Mouse (Mus musculus) duodenum, adult 2 months (tissue): ENCODE results near the gene Efs. TPM values are rescaled to one million over a fixed set of nuclear protein-coding genes. Genes with fewer than 3 reads are reported as not detected.

Experiments used
- polyA plus RNA-seq: library from polyadenylated mRNA; depleted of rRNA; stranded (reverse); fragments of >200 nt; gene quantifications from 2 replicates; pipeline ENCODE4 v1.2.3, GENCODE M21; 2012; ENCODE audit warnings: low replicate concordance; rRNA removed

Efs gene
- polyA plus RNA-seq = 4.4 and 8.0 TPM in 2 replicates

GRCm38 (mm10) chr14:54925349-54926342, at the start of gene Efs:
Efs (minus strand) TSS chr14:54926126.

GRCm38 (mm10) chr14:54966320-54966977, 40.5 kb upstream of the Efs start, which contains the start of gene Myh6:
Myh6 (minus strand) TSS chr14:54966927.

GRCm38 (mm10) chr14:54935904-54936830, 10.2 kb upstream of the Efs start, which contains the start of gene Cmtm5:
Cmtm5 (plus strand) TSS chr14:54936261.

GRCm38 (mm10) chr14:54932645-54933150, 6.8 kb upstream of the Efs start, which contains the start of gene Il25:
Il25 (plus strand) TSS chr14:54932695.

GRCm38 (mm10) chr14:54912886-54913285, 13.0 kb downstream of the Efs start, which contains the start of gene Slc22a17:
Slc22a17 (minus strand) TSS chr14:54913132.

GRCm38 (mm10) chr14:54892200-54892599, 33.7 kb downstream of the Efs start, which contains the start of gene Pabpn1:
Pabpn1 (plus strand) TSS chr14:54892500.

GRCm38 (mm10) chr14:54883154-54884021, 42.5 kb downstream of the Efs start, which contains the start of the genes Bcl2l2 and Gm20521:
Bcl2l2 (plus strand) TSS chr14:54883377.
Gm20521 (plus strand) TSS chr14:54883441.

GRCm38 (mm10) chr14:54877048-54877715, 48.7 kb downstream of the Efs start, which contains the start of gene Ppp1r3e:
Ppp1r3e (minus strand) TSS chr14:54877550.

GRCm38 (mm10) chr14:54870861-54871260, 55.1 kb downstream of the Efs start, which contains the start of gene Homez:
Homez (minus strand) TSS chr14:54870961.

Other genes starting within 250 kb of the Efs start
- 25.6 and 33.7 TPM in 2 replicates for gene 1700123O20Rik, start 239.9 kb downstream of the Efs start, polyA plus RNA-seq
- gene Acin1, start 239.2 kb downstream of the Efs start, polyA plus RNA-seq = 48.2 and 68.8 TPM in 2 replicates
- 0.04 and 0.23 TPM in 2 replicates for gene Gm29776, start 227.3 kb downstream of the Efs start, polyA plus RNA-seq
- gene Cebpe, start 214.0 kb downstream of the Efs start, polyA plus RNA-seq = 2.4 and 8.7 TPM in 2 replicates
- gene Slc7a8, start 144.2 kb downstream of the Efs start, polyA plus RNA-seq = 45.5 and 192 TPM in 2 replicates
- not detected in 2 replicates for gene Rnf212b, start 112.0 kb downstream of the Efs start, polyA plus RNA-seq
- 1.5 and 2.0 TPM in 2 replicates for gene Homez, start 55.2 kb downstream of the Efs start, polyA plus RNA-seq
- 15.5 and 18.2 TPM in 2 replicates for gene Ppp1r3e, start 48.6 kb downstream of the Efs start, polyA plus RNA-seq
- 31.3 and 48.5 TPM in 2 replicates for gene Bcl2l2, start 42.7 kb downstream of the Efs start, polyA plus RNA-seq
- gene Gm20521, start 42.7 kb downstream of the Efs start, polyA plus RNA-seq = 10.4 and 10.8 TPM in 2 replicates
- gene Pabpn1, start 33.6 kb downstream of the Efs start, polyA plus RNA-seq = 34.7 and 37.9 TPM in 2 replicates
- gene Slc22a17, start 13.0 kb downstream of the Efs start, polyA plus RNA-seq = 16.9 and 36.0 TPM in 2 replicates
- 0.92 TPM in 1 of 2 replicates, not detected in the other for gene Il25, start 6.6 kb upstream of the Efs start, polyA plus RNA-seq
- 0.79 and 1.8 TPM in 2 replicates for gene Cmtm5, start 10.1 kb upstream of the Efs start, polyA plus RNA-seq
- gene Myh6, start 40.8 kb upstream of the Efs start, polyA plus RNA-seq = 0.64 TPM in 1 of 2 replicates, not detected in the other
- not detected in 2 replicates for gene Gm17428, start 50.8 kb upstream of the Efs start, polyA plus RNA-seq
- 0.02 and 0.13 TPM in 2 replicates for gene Myh7, start 68.5 kb upstream of the Efs start, polyA plus RNA-seq
- gene Ngdn, start 89.3 kb upstream of the Efs start, polyA plus RNA-seq = 3.6 and 3.8 TPM in 2 replicates
- gene Zfhx2, start 166.2 kb upstream of the Efs start, polyA plus RNA-seq = 1.5 and 2.4 TPM in 2 replicates
- 4.0 and 4.6 TPM in 2 replicates for gene Thtpa, start 168.7 kb upstream of the Efs start, polyA plus RNA-seq
- gene Ap1g2, start 180.5 kb upstream of the Efs start, polyA plus RNA-seq = 83.8 and 83.9 TPM in 2 replicates
- gene Jph4, start 190.8 kb upstream of the Efs start, polyA plus RNA-seq = 0.69 and 0.84 TPM in 2 replicates